Mouse (Mus musculus): ENCODE measurements around the gene Ncor1.

DNA sequence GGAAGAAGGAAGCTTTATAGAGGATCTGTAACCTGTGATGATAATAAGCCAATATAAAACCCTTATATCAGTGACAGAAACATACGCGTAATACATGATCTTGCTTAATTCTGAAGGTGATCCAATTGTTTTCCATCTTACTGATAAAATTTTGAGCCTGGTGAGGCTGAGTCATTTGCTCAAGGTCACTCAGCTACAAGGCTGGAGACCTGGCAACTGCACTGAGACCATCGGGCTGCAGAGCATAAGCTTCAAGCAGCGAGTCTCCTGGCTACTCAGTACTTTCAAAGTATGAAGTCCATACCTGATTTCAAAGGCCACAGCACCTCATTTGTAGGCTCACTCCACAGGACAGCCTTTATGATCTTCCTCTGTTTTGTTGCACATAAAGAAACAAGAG is 17.8 kb upstream of the Ncor1 start:
- TF ChIP-seq CTCF (IDR thresholded peaks at IDR 0.05; ENCODE audit: control insufficient read depth, insufficient read depth, insufficient replicate concordance, low read depth, low read length) (no peak), POLR2A (IDR thresholded peaks at IDR 0.05; ENCODE audit: control insufficient read depth, low read depth, low read length) (no peak)

All from testis, adult 2 months (tissue).